Mouse (Mus musculus): ENCODE data around the gene Rnf144a.

DNA sequence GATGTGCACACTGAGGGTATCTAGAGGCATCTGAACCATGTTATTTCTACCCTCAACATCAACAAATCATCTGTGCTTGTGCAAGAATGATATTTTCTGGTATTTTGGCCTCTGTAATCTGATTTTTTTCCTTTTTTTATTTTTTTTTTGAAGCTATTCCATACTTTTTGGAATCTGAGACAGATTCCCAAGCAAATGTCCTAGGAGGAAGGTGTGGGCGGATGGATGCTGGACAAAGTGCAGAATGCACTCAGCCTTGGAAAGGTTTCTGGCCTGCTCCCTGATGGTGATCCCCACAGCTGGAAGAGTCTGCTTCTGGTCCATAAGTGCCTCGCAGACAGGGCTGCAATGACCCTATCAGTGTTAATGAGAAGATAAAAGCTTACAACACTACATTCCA lies 28.9 kb downstream of the Rnf144a start:
- TF ChIP-seq CTCF (IDR thresholded peaks at IDR 0.05; ENCODE audit: low read depth) (no peak), EP300 (IDR thresholded peaks at IDR 0.05; ENCODE audit: low read depth) (no peak)
